Mouse (Mus musculus) olfactory bulb, adult 2 months (tissue): ENCODE measurements around the gene Ranbp10.
A peak's percentile ranks its signal among the peaks of the same experiment; 100 is the strongest.

Source experiments
- CTCF ChIP-seq: fragments of 200-500 bp; IDR thresholded peaks from 2 replicates; pipeline ENCODE4 v1.5.1; 2012; ENCODE audit warnings: low read depth, mild to moderate bottlenecking, low read length, moderate library complexity; ENCODE audit not compliant: insufficient read depth
- POLR2A ChIP-seq: fragments of 200-500 bp; IDR thresholded peaks from 2 replicates; pipeline ENCODE4 v1.6.1; 2012; ENCODE audit warnings: mild to moderate bottlenecking, low read depth, low read length, moderate library complexity; ENCODE audit not compliant: insufficient read depth

GRCm38 (mm10) chr8:105770609-105771008, 56.5 kb downstream of the Ranbp10 start:
- TF ChIP-seq CTCF (0 out of 2 replicates have a peak, but pooled peaks have one; percentile 23), POLR2A (no peak)
